Mouse (Mus musculus) lung, embryonic 16.5 days (tissue): Measurements from ENCODE around the gene Ptch1. TPM values are rescaled to one million over a fixed set of nuclear protein-coding genes. Genes with fewer than 3 reads are reported as not detected.

Experiments used
- ATAC-seq: fragments of 200-750 bp; cut with Nextera tagmentation; 2 replicates; pipeline ENCODE4 v1.8.0; 2017; ENCODE audit warnings: low read depth, mild to moderate bottlenecking, moderate library complexity
- H3K27ac ChIP-seq: fragments of 300-500 bp; sonication (generic); 2 replicates; pipeline ENCODE4 v1.5.1; 2014; ENCODE audit warnings: mild to moderate bottlenecking, control low read depth, low read length
- H3K27me3 ChIP-seq: fragments of 300-500 bp; sonication (generic); 2 replicates; pipeline ENCODE4 v1.6.1; 2014; ENCODE audit warnings: low read depth, low read length, mixed read lengths; ENCODE audit not compliant: control insufficient read depth, insufficient read depth
- H3K36me3 ChIP-seq: fragments of 300-500 bp; sonication (generic); 2 replicates; pipeline ENCODE4 v1.6.1; 2014; ENCODE audit warnings: low read length; ENCODE audit not compliant: control insufficient read depth, insufficient read depth
- H3K4me1 ChIP-seq: fragments of 300-500 bp; sonication (generic); replicated peaks from 2 replicates; pipeline ENCODE4 v1.6.1; 2014; ENCODE audit warnings: low read length, mixed read lengths; ENCODE audit not compliant: control insufficient read depth, insufficient read depth
- H3K4me2 ChIP-seq: fragments of 300-500 bp; sonication (generic); 2 replicates; pipeline ENCODE4 v1.6.1; 2014; ENCODE audit warnings: low read depth, low read length, control low read depth
- H3K4me3 ChIP-seq: fragments of 300-500 bp; sonication (generic); 2 replicates; pipeline ENCODE4 v1.5.1; 2014; ENCODE audit warnings: mild to moderate bottlenecking, low read length, control low read depth
- H3K9ac ChIP-seq: fragments of 300-500 bp; sonication (generic); 2 replicates; pipeline ENCODE4 v1.6.1; 2014; ENCODE audit warnings: low read length, control low read depth
- H3K9me3 ChIP-seq: fragments of 300-500 bp; sonication (generic); 2 replicates; pipeline ENCODE4 v1.6.1; 2016; ENCODE audit warnings: low read length; ENCODE audit not compliant: control insufficient read depth
- WGBS: fragments of 180-500 bp; shearing (Covaris S2); extraction: QIAGEN DNeasy Blood & Tissue Kit; methylation state at CpG from one replicate; pipeline ENCODE4 v1.1.7; 2014; 5-methylcytosine and 5-hydroxymethylcytosine counted together
- polyA plus RNA-seq: library from polyadenylated mRNA; unstranded; fragments of >200 nt; fragmentation: Nextera tagmentation; extraction: Ambion mirVana; gene quantifications from 2 replicates; pipeline ENCODE4 v1.2.1, GENCODE M21; 2015

Gene Ptch1
- polyA plus RNA-seq, 1 experiment from 2014 or later = 33.4 TPM

DNA sequence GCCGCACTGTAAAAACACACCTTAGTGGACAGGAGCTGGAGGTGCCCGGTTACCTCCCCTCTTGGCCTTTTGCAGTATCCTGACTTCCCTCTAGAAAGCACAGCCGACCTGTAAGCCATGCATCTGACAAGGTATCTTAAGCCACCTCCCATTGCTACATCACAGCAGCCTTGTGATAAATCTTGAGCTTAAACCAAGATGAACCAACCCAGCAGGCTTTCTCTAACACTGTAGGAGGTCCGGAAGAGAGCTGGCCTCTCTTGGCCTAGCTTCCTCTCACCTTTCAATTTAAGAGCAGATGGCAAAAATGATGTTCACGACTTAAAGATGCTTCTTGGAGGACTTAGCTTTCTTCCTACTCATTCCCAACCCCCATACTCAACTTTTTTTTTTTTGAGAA is 17.5 kb downstream of the Ptch1 start:
- WGBS = 14% methylated on average over 5 of the region's 5 CpGs
- Histone ChIP-seq H3K9ac (peak overlapping the region; percentile 33; the same call in 1 of the 2 replicates), H3K27me3 (no peaks in the 10 kb centered on the region), H3K36me3 (peaks cover 9% of the 10 kb centered on the region; the same call in 1 of the 2 replicates), H3K9me3 (no peaks in the 10 kb centered on the region), H3K27ac (peak overlapping the region; percentile 57), H3K4me3 (peak overlapping the region; percentile 1; the same call in 1 of the 2 replicates), H3K4me2 (peak overlapping the region; percentile 43), H3K4me1 (peaks cover 96% of the 10 kb centered on the region)
- ATAC-seq = no peak

DNA sequence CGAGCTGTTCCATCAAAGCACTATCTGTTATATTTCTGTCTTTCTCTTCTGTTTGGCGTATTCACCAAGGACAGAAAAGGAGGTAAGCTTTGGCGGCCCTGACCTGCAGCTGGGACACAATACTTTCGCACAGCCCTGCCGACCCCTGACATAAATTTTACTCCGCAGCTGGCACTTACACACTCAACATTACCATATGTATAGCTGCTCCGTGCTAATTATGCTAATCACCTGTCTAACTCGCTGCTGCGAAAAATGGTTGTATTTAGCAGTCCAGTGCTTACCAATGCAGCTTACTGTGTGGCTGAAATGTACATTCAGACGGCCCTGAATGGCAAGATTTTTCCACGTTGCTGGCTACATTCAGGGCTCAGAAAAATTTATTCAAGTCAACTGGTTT is 18.8 kb downstream of the Ptch1 start:
- WGBS = 41% methylated on average over 11 of the region's 11 CpGs
- no peak overlapping the region for H3K9ac ChIP-seq
- no peak overlapping the region for H3K4me3 ChIP-seq
- peaks cover 92% of the 10 kb centered on the region for H3K4me1 ChIP-seq
- H3K36me3 ChIP-seq = no peaks in the 10 kb centered on the region
- peak overlapping the region; percentile 35; the same call in 1 of the 2 replicates for H3K27ac ChIP-seq
- H3K9me3 ChIP-seq = no peaks in the 10 kb centered on the region
- ATAC-seq = no peak
- H3K4me2 ChIP-seq = peak overlapping the region; percentile 10; the same call in 1 of the 2 replicates
- H3K27me3 ChIP-seq = no peaks in the 10 kb centered on the region

DNA sequence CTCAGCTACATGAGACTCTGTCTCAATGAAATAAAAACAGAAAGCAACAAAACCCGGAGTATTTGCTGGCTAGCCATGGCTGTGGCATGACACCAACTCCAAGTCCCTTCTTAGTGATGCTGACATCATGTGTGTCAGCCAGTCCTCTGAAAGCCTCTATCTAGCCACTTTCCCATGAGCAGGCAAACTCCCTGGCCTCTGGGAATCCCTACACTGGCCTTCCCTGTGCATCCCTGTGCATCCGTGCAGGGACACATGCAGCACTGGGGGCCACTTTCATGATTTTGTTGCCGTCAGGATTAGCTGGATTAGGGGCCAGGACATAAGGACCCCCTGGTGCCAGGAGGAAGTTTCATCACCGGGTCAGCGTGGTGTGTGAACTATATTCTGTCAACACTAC is 20.0 kb downstream of the Ptch1 start:
- Histone ChIP-seq H3K4me2 (no peak overlapping the region), H3K4me1 (peaks cover 92% of the 10 kb centered on the region), H3K27ac (peak overlapping the region; percentile 12; the same call in 1 of the 2 replicates), H3K9ac (0 out of 2 replicates have a peak overlapping the region, but pooled peaks have one; percentile 2), H3K36me3 (no peaks in the 10 kb centered on the region), H3K4me3 (no peak overlapping the region), H3K9me3 (no peaks in the 10 kb centered on the region), H3K27me3 (no peaks in the 10 kb centered on the region)
- WGBS = 23% methylated on average over 5 of the region's 5 CpGs
- no peak for ATAC-seq

DNA sequence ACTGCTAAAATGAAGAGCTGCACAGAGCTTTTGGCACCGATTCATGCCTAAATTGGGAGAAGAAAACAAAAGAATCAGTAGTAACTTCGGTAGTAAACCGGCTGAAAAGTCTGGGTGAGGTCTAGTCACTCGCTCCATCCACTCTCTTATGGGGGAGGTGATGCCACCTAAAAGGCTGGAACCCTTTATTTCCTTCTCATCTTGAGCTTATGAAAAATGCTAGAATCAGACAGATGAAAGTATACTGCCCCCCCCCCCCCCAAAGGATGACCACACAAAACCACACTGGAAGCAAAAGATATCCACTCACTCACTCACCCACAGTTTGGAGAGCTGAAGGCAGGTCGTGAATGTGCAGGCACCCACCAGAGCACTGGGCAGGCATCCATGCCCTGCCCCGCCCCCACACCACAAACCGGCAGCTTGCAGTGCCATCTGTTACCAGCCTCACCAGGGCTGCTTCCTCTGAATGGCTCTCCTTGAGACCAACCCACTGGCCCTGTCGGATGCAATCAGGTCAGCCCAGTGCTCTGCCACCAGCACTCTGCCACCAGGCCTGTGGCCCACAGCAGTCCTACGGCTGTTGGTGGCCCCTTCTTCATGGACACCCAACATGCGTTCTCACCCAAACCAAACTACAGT is 21.0 kb downstream of the Ptch1 start:
- WGBS = 38% methylated on average over 10 of the region's 10 CpGs
- Histone ChIP-seq H3K4me3 (no peak overlapping the region), H3K27ac (peak overlapping the region; percentile 35; the same call in 1 of the 2 replicates), H3K27me3 (no peaks in the 10 kb centered on the region), H3K36me3 (0 out of 2 replicates have a peak, but pooled peaks cover 7% of the 10 kb centered on the region), H3K4me2 (peak overlapping the region; percentile 3), H3K4me1 (peaks cover 85% of the 10 kb centered on the region), H3K9ac (peak overlapping the region; percentile 29), H3K9me3 (no peaks in the 10 kb centered on the region)
- no peak for ATAC-seq

DNA sequence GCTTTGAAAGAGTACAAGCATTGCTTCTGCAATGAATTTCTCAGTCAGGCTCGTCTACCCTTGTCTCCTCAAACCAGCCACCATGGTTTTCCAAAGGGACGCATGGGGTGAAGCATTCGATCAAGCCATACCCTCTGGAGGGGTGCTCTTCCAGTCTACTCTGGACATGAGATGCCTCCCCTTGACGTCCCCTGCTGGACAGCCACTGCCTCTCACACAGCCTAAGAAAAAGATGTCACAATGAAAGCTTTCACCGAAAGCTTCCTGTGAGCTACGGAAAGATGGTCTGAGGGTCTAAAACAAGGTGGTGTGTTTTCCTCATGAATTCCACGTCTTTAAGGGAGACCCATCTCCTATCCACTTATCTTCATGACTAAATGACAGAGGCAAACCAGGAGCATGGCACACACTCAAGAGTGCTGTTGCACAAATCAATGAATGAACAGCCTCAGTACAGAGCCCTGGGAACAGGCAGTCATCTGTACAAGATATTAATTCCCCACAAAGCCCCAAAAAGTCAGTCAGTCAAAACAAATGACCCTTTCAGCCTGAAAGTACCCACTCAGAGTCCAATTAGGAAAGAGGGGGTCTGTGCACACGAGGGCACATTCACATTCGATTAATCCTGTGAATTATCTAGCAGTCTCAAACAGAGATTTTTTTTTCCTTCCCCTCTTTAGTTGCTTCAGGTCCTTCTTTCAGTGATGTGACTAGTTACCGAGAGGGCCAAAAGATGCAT is 21.7 kb downstream of the Ptch1 start:
- no peak overlapping the region for H3K4me3 ChIP-seq
- H3K27me3 ChIP-seq = no peaks in the 10 kb centered on the region
- no peak overlapping the region for H3K27ac ChIP-seq
- peaks cover 78% of the 10 kb centered on the region for H3K4me1 ChIP-seq
- no peaks in the 10 kb centered on the region for H3K9me3 ChIP-seq
- no peak overlapping the region for H3K9ac ChIP-seq
- 57% methylated on average over 10 of the region's 10 CpGs for WGBS
- 0 out of 2 replicates have a peak, but pooled peaks cover 7% of the 10 kb centered on the region for H3K36me3 ChIP-seq
- no peak overlapping the region for H3K4me2 ChIP-seq
- no peak for ATAC-seq

DNA sequence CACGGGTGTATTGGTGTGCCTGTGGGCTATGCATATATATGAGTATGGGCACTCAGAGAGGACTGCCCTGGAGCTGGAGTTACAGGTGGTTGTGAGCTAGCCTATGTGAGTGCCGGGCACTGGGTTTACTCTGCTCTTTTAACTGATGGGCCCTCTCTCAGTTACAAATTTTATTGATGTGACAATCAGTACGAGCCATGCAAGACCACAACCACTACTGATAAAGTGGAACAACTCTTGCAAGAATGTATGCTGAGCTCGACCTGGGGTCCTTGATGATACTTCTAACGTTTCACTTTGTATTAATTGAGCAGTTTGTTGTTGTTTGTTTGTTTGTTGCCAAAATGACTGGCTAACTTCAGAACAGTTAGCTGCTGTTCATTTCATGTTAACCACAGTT is 23.0 kb downstream of the Ptch1 start:
- Histone ChIP-seq H3K9me3 (no peaks in the 10 kb centered on the region), H3K36me3 (0 out of 2 replicates have a peak, but pooled peaks cover 7% of the 10 kb centered on the region), H3K27ac (no peak overlapping the region), H3K4me1 (peaks cover 75% of the 10 kb centered on the region), H3K9ac (no peak overlapping the region), H3K4me2 (no peak overlapping the region), H3K4me3 (no peak overlapping the region), H3K27me3 (no peaks in the 10 kb centered on the region)
- ATAC-seq = no peak
- WGBS = 49% methylated on average over 5 of the region's 5 CpGs

DNA sequence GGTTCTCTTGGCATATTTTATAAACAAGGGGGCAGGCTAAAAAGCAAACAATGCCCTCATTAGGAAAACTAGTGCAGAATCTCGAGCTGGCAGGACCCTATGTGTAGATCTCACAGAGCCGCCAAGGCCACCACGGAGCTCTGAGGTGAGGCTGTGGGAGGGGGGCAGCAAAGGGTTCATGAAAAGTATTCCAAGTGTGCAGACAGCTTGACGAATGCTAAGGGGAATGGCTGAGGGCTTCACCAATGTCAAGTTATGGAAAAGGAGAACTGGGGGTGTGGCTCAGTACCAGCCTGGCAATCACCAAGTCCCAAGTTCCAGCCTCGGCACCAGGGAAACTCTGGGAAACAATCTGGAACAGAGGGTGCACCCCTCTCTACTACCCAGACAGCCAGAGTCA is 24.2 kb downstream of the Ptch1 start:
- Histone ChIP-seq H3K27me3 (no peaks in the 10 kb centered on the region), H3K4me3 (no peak overlapping the region), H3K9ac (peak overlapping the region; percentile 9; the same call in 1 of the 2 replicates), H3K27ac (peak overlapping the region; percentile 66), H3K4me1 (peaks cover 74% of the 10 kb centered on the region), H3K4me2 (no peak overlapping the region), H3K36me3 (peaks cover 13% of the 10 kb centered on the region), H3K9me3 (no peaks in the 10 kb centered on the region)
- ATAC-seq = peak; percentile 13; the same call in 1 of the 2 replicates
- WGBS = 16% methylated on average over 5 of the region's 5 CpGs

DNA sequence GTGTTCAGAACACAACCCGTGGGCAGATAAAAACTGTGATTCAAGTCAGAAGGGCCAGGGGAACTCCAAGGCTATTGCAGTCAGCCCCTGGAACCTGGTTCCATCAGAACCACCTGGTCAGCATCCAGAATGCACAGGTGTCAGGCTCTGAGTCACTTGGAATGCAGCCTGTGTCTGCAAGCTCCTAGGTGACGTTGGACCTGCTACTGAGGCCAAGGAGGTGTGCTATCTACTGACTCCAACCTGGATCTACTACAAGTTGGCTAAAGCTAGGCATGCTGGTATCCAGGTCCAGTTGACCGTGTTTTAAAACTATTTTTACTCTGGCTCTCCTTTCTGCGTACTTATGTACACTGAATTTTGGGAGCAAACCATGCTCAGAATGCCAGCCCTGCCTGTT is 24.8 kb downstream of the Ptch1 start:
- WGBS = 52% methylated on average over 4 of the region's 4 CpGs
- H3K4me3 ChIP-seq = no peak overlapping the region
- H3K27me3 ChIP-seq = no peaks in the 10 kb centered on the region
- H3K27ac ChIP-seq = peak overlapping the region; percentile 66; the same call in 1 of the 2 replicates
- peaks cover 16% of the 10 kb centered on the region for H3K36me3 ChIP-seq
- H3K4me2 ChIP-seq = no peak overlapping the region
- ATAC-seq = no peak
- peak overlapping the region; percentile 3; the same call in 1 of the 2 replicates for H3K9ac ChIP-seq
- no peaks in the 10 kb centered on the region for H3K9me3 ChIP-seq
- peaks cover 68% of the 10 kb centered on the region for H3K4me1 ChIP-seq

DNA sequence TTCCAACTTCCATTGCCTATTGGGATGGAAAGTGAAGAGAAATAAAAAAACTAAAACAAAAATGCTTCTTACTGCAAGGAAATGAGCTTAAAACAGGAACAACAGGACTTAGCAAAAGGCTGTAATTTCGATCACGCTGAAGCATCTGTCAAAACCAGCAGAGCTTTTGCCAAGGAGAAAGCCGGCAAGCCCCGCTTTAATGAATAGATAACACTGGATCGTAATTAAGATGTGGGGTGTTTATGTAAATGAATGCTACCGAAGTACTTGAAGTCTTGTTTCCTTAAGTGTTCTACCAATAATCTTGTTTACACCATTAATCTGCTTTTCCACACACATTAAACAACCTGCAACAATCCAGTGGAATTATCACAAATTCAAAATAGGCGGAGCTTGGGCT is 28.1 kb downstream of the Ptch1 start:
- ATAC-seq = no peak

More for the DNA sequence above, 28.1 kb downstream of the Ptch1 start:
- peak overlapping the region; percentile 43; the same call in 1 of the 2 replicates for H3K27ac ChIP-seq
- no peak overlapping the region for H3K4me3 ChIP-seq
- H3K36me3 ChIP-seq = peaks cover 45% of the 10 kb centered on the region
- H3K9ac ChIP-seq = no peak overlapping the region
- H3K9me3 ChIP-seq = no peaks in the 10 kb centered on the region
- WGBS = 56% methylated on average over 7 of the region's 7 CpGs
- H3K4me2 ChIP-seq = no peak overlapping the region
- H3K27me3 ChIP-seq = no peaks in the 10 kb centered on the region
- H3K4me1 ChIP-seq = peaks cover 40% of the 10 kb centered on the region
